Mouse (Mus musculus) stomach, embryonic 16.5 days (tissue): Measurements from ENCODE around the gene Gm10436. TPM values are rescaled to one million over a fixed set of nuclear protein-coding genes. Genes with fewer than 3 reads are reported as not detected.
"Not testable (repeated sequence)": the region's sequence is repeated elsewhere in the genome, so short reads cannot be mapped to it uniquely, and the experiment has no call there.

Experiments used
- ATAC-seq: fragments of 200-750 bp; cut with Nextera tagmentation; 2 replicates; pipeline ENCODE4 v1.8.0; 2017; ENCODE audit warnings: moderate number of reproducible peaks, moderate TSS enrichment; ENCODE audit not compliant: insufficient read depth, low FRiP score
- H3K27ac ChIP-seq: fragments of 300-500 bp; sonication (generic); 2 replicates; pipeline ENCODE4 v1.5.1; 2014; ENCODE audit warnings: low read length
- H3K27me3 ChIP-seq: fragments of 300-500 bp; sonication (generic); 2 replicates; pipeline ENCODE4 v1.6.1; 2014; ENCODE audit warnings: low read length, control low read depth, mixed read lengths; ENCODE audit not compliant: control insufficient read depth, insufficient read depth
- H3K36me3 ChIP-seq: fragments of 300-500 bp; sonication (generic); 2 replicates; pipeline ENCODE4 v1.6.1; 2014; ENCODE audit warnings: low read length; ENCODE audit not compliant: control insufficient read depth, insufficient read depth
- H3K4me1 ChIP-seq: fragments of 300-500 bp; sonication (generic); 2 replicates; pipeline ENCODE4 v1.6.1; 2014; ENCODE audit warnings: low read length, control low read depth, mixed read lengths; ENCODE audit not compliant: control insufficient read depth, insufficient read depth
- H3K4me2 ChIP-seq: fragments of 300-500 bp; sonication (generic); 2 replicates; pipeline ENCODE4 v1.6.1; 2014; ENCODE audit warnings: low read depth, low read length, mixed read lengths
- H3K4me3 ChIP-seq: fragments of 300-500 bp; sonication (generic); replicated peaks from 2 replicates; pipeline ENCODE4 v1.5.1; 2014; ENCODE audit warnings: mild to moderate bottlenecking, low read length
- H3K9ac ChIP-seq: fragments of 300-500 bp; sonication (generic); 2 replicates; pipeline ENCODE4 v1.6.1; 2014; ENCODE audit warnings: low read length
- H3K9me3 ChIP-seq: fragments of 300-500 bp; sonication (generic); replicated peaks from 2 replicates; pipeline ENCODE4 v1.6.1; 2016; ENCODE audit warnings: low read length, control low read depth; ENCODE audit not compliant: control insufficient read depth
- WGBS: fragments of 180-500 bp; shearing (Covaris S2); extraction: QIAGEN DNeasy Blood & Tissue Kit; methylation state at CpG from one replicate; pipeline ENCODE4 v1.1.7; 2014; 5-methylcytosine and 5-hydroxymethylcytosine counted together
- polyA plus RNA-seq: library from polyadenylated mRNA; unstranded; fragments of >200 nt; fragmentation: Nextera tagmentation; extraction: Ambion mirVana; gene quantifications from 2 replicates; pipeline ENCODE4 v1.2.1, GENCODE M21; 2015

The Gm10436 gene
- not detected in 2 replicates for polyA plus RNA-seq

DNA sequence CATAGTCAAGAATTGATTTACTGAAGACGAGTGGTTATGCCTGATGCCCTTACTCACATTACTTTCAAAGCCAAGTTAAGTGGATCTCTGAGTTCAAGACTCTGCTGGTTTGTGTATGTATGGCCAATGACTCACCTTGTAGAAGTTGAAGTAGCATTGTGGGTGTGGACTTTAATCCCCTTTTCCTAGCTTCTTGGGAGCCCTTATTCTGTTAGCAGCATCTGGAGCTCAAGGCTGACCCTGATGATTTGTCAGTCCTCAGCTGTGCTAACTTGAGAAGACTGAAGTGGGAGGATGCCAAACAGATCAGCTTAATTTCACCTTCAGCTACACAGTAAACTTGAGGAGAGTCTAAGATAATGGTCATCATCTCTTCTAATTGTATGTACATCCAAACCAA is at the start of gene Gm10436:
Gm10436 (minus strand) TSS at position 101 of the 400 bp plus-strand sequence.
- not testable (repeated sequence) for H3K27ac ChIP-seq, H3K36me3 ChIP-seq, H3K27me3 ChIP-seq, H3K4me2 ChIP-seq, ATAC-seq, H3K9ac ChIP-seq, H3K9me3 ChIP-seq, H3K4me3 ChIP-seq, H3K4me1 ChIP-seq
- 67% methylated on average over 1 of the region's 1 CpGs for WGBS

DNA sequence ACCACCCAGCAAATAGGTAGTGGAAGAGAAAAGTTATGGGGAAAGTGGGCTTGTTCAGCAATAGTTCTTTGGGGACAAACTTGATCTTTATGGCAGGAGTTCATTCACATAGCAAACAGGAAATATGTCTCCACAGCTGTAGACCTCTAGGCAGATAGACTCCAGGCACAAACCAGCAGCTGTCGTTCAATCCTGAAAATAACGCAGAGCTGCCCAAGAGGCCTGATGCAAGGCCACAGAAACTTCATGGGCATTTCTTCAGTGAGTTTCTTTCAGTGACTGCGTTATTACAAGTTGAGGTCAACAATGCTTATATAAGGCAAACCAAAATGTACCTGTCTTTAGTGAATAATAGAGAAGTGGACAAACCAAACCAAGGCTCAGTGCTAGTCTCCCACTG is 37.5 kb upstream of the Gm10436 start:
- no peaks in the 10 kb centered on the region for H3K36me3 ChIP-seq
- ATAC-seq, result no peak

DNA sequence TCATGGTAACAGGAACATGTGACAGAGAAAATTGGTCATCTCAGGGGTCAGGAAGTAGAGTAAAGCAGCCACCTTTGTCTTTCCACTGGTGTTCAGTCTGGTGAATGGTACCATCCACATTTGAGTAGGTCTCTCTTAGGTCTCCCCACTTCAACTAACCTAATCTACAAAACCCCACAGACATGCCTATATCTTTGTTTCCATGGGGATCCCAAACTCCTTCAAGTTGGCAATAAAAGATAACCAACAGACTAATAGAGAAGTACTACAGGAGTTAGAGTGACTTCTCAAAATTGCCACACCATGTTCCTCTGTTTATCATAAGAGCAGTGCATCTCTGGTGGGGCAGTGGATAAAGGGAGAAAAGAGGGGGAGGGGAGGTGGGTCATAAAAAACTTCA is 36.2 kb upstream of the Gm10436 start:
- H3K27ac ChIP-seq, ATAC-seq, H3K4me1 ChIP-seq, H3K9ac ChIP-seq, H3K4me2 ChIP-seq, H3K9me3 ChIP-seq, H3K27me3 ChIP-seq, H3K36me3 ChIP-seq, H3K4me3 ChIP-seq: not testable (repeated sequence)

More for the DNA sequence above, 37.5 kb upstream of the Gm10436 start:
- WGBS, result 88% methylated on average over 3 of the region's 3 CpGs
- H3K27me3 ChIP-seq, result no peaks in the 10 kb centered on the region
- H3K9me3 ChIP-seq, result no peaks in the 10 kb centered on the region
- H3K4me2 ChIP-seq, result no peak overlapping the region
- no peaks in the 10 kb centered on the region for H3K4me1 ChIP-seq
- no peak overlapping the region for H3K27ac ChIP-seq
- H3K9ac ChIP-seq, result no peak overlapping the region
- no peak overlapping the region for H3K4me3 ChIP-seq

DNA sequence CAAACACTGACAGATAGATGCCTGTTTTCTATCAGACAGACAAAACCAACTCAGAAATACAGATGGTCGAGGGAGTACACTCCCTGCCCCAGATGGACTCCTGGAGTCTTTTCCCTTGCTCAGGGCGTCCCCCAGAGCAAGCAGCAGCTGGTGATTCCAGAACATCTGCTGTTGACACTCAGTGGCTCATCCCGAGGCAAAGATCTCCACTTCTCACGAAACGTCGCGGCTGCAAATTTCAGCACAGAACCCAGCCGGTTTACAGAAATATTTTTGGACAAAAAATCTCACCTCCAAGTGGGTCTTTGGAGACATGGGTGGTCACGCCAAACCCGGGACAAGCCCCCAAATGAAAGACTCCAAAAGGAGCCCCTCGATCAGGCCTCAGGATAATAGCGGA is 32.7 kb upstream of the Gm10436 start:
- Histone ChIP-seq H3K9me3 (no peaks in the 10 kb centered on the region), H3K4me1 (no peaks in the 10 kb centered on the region), H3K27ac (no peak overlapping the region), H3K4me3 (no peak overlapping the region), H3K9ac (no peak overlapping the region), H3K36me3 (no peaks in the 10 kb centered on the region), H3K27me3 (no peaks in the 10 kb centered on the region), H3K4me2 (no peak overlapping the region)
- no peak for ATAC-seq
- WGBS, result 84% methylated on average over 12 of the region's 12 CpGs

GRCm38 (mm10) chr12:88211458-88211857 is 29.6 kb upstream of the Gm10436 start:
- H3K4me1 ChIP-seq, H3K36me3 ChIP-seq, H3K9ac ChIP-seq, ATAC-seq, H3K27me3 ChIP-seq, H3K9me3 ChIP-seq, H3K27ac ChIP-seq, H3K4me3 ChIP-seq, H3K4me2 ChIP-seq: not testable (repeated sequence)
- WGBS, result 86% methylated on average over 9 of the region's 9 CpGs

DNA sequence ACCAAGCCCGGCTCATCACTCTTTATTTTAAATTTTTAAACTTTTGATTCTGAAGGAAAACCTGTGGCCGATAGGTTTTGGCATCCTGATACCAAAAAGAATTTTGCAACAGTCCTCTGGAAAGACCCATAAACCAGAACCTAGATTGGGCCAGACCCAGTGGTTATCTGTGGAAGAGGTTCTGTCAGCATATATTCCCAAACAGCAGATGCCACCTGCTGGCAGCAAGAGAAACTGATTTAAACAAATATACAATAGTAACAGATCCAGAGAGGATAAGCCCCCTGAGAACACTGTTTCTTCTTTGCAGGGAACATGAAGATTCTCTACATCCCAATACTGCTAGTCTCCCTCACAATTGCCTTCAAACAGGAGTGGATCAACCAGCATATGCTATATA is 20.9 kb upstream of the Gm10436 start:
- Histone ChIP-seq H3K4me1 (no peaks in the 10 kb centered on the region), H3K27ac (no peak overlapping the region), H3K9ac (no peak overlapping the region), H3K4me3 (no peak overlapping the region), H3K4me2 (no peak overlapping the region), H3K9me3 (no peaks in the 10 kb centered on the region), H3K27me3 (no peaks in the 10 kb centered on the region), H3K36me3 (no peaks in the 10 kb centered on the region)
- ATAC-seq, result no peak
- WGBS, result 82% methylated on average over 2 of the region's 2 CpGs

Other genes with a start within 250 kb of the Gm10436 start
- not detected in 2 replicates for gene Gm2042, start 228.0 kb downstream of the Gm10436 start, polyA plus RNA-seq
- gene Gm2075, start 170.3 kb downstream of the Gm10436 start, polyA plus RNA-seq, result not detected in 2 replicates
- gene Gm6803, start 163.3 kb downstream of the Gm10436 start, polyA plus RNA-seq, result not detected in 2 replicates
- gene Gm2056, start 155.1 kb downstream of the Gm10436 start, polyA plus RNA-seq, result not detected in 2 replicates
- not detected in 2 replicates for gene Gm16368, start 98.4 kb downstream of the Gm10436 start, polyA plus RNA-seq
- not detected in 2 replicates for gene Gm8332, start 68.0 kb upstream of the Gm10436 start, polyA plus RNA-seq
- gene Gm5662, start 92.4 kb upstream of the Gm10436 start, polyA plus RNA-seq, result not detected in 2 replicates
- not detected in 2 replicates for gene Gm5039, start 141.9 kb upstream of the Gm10436 start, polyA plus RNA-seq
- gene Adck1, start 178.4 kb upstream of the Gm10436 start, polyA plus RNA-seq, result 16.7 and 17.0 TPM in 2 replicates